Mouse (Mus musculus): ENCODE results near the gene Acad9. TPM values are rescaled to one million over a fixed set of nuclear protein-coding genes. Genes with fewer than 3 reads are reported as not detected.

Acad9 gene
- total and polyA plus RNA-seq, 2 experiments from 2014 or later: 30.9 to 65.6 TPM

- TF ChIP-seq CTCF (IDR thresholded peaks at IDR 0.05): no peak
- peaks cover 83% of the 10 kb centered on the region for H3K36me3 ChIP-seq (ENCODE audit: insufficient read depth, low read length)
- over 99% methylated on average over 5 of the region's 5 CpGs for WGBS
- H3K4me2 ChIP-seq (ENCODE audit: low read depth, low read length, poor library complexity, severe bottlenecking): no peak overlapping the region
- H3K4me3 ChIP-seq (ENCODE audit: low read depth, low read length): no peak overlapping the region
- no peak overlapping the region for H3K27ac ChIP-seq (ENCODE audit: low read depth, low read length)
- H3K9me3 ChIP-seq (ENCODE audit: low read length): no peaks in the 10 kb centered on the region
- no peak for DNase-seq (ENCODE audit: low spot score)
- ATAC-seq (ENCODE audit: low FRiP score): no peak
- H3K27me3 ChIP-seq (ENCODE audit: insufficient read depth, low read length): no peaks in the 10 kb centered on the region
- H3K4me1 ChIP-seq (ENCODE audit: insufficient read depth, low read length): no peaks in the 10 kb centered on the region
- no peak overlapping the region for H3K9ac ChIP-seq (replicated peaks; ENCODE audit: low read length, poor library complexity, severe bottlenecking)
Observed at GRCm38 (mm10) chr3:36080741-36081140, 15.0 kb downstream of the Acad9 start.

GRCm38 (mm10) chr3:36082843-36083242 lies 17.1 kb downstream of the Acad9 start:
- no peak for DNase-seq (ENCODE audit: low spot score)
- WGBS: 97% methylated on average over 4 of the region's 4 CpGs
- Histone ChIP-seq H3K9ac (replicated peaks; ENCODE audit: low read length, poor library complexity, severe bottlenecking) (no peak overlapping the region), H3K27ac (ENCODE audit: low read depth, low read length) (no peak overlapping the region), H3K27me3 (ENCODE audit: insufficient read depth, low read length) (no peaks in the 10 kb centered on the region), H3K9me3 (ENCODE audit: low read length) (no peaks in the 10 kb centered on the region), H3K4me1 (ENCODE audit: insufficient read depth, low read length) (no peaks in the 10 kb centered on the region), H3K4me3 (ENCODE audit: low read depth, low read length) (no peak overlapping the region), H3K4me2 (ENCODE audit: low read depth, low read length, poor library complexity, severe bottlenecking) (no peak overlapping the region), H3K36me3 (ENCODE audit: insufficient read depth, low read length) (peaks cover 83% of the 10 kb centered on the region)
- ATAC-seq (ENCODE audit: low FRiP score): no peak
- TF ChIP-seq CTCF (IDR thresholded peaks at IDR 0.05): no peak

GRCm38 (mm10) chr3:36083381-36083780 lies 17.6 kb downstream of the Acad9 start:
- H3K4me3 ChIP-seq (ENCODE audit: low read depth, low read length): no peak overlapping the region
- H3K4me2 ChIP-seq (ENCODE audit: low read depth, low read length, poor library complexity, severe bottlenecking): no peak overlapping the region
- ATAC-seq (ENCODE audit: low FRiP score): no peak
- WGBS: 96% methylated on average over 7 of the region's 7 CpGs
- no peak for DNase-seq (ENCODE audit: low spot score)
- no peak overlapping the region for H3K9ac ChIP-seq (replicated peaks; ENCODE audit: low read length, poor library complexity, severe bottlenecking)
- no peak overlapping the region for H3K27ac ChIP-seq (ENCODE audit: low read depth, low read length)
- H3K36me3 ChIP-seq (ENCODE audit: insufficient read depth, low read length): peaks cover 83% of the 10 kb centered on the region
- no peak for TF ChIP-seq CTCF (IDR thresholded peaks at IDR 0.05)
- H3K9me3 ChIP-seq (ENCODE audit: low read length): no peaks in the 10 kb centered on the region
- no peaks in the 10 kb centered on the region for H3K4me1 ChIP-seq (ENCODE audit: insufficient read depth, low read length)
- no peaks in the 10 kb centered on the region for H3K27me3 ChIP-seq (ENCODE audit: insufficient read depth, low read length)

GRCm38 (mm10) chr3:36085394-36085793 lies 19.6 kb downstream of the Acad9 start:
- ATAC-seq (ENCODE audit: low FRiP score): no peak

GRCm38 (mm10) chr3:36087591-36087990 lies 21.8 kb downstream of the Acad9 start:
- 95% methylated on average over 9 of the region's 9 CpGs for WGBS
- no peak for TF ChIP-seq CTCF (IDR thresholded peaks at IDR 0.05)

More at GRCm38 (mm10) chr3:36085394-36085793, 19.6 kb downstream of the Acad9 start:
- Histone ChIP-seq H3K4me2 (ENCODE audit: low read depth, low read length, poor library complexity, severe bottlenecking) (no peak overlapping the region), H3K27me3 (ENCODE audit: insufficient read depth, low read length) (no peaks in the 10 kb centered on the region), H3K9ac (replicated peaks; ENCODE audit: low read length, poor library complexity, severe bottlenecking) (no peak overlapping the region), H3K4me3 (ENCODE audit: low read depth, low read length) (no peak overlapping the region), H3K27ac (ENCODE audit: low read depth, low read length) (no peak overlapping the region), H3K9me3 (ENCODE audit: low read length) (no peaks in the 10 kb centered on the region), H3K4me1 (ENCODE audit: insufficient read depth, low read length) (no peaks in the 10 kb centered on the region), H3K36me3 (ENCODE audit: insufficient read depth, low read length) (peaks cover 86% of the 10 kb centered on the region)
- 96% methylated on average over 5 of the region's 5 CpGs for WGBS
- no peak for DNase-seq (ENCODE audit: low spot score)
- no peak for TF ChIP-seq CTCF (IDR thresholded peaks at IDR 0.05)

GRCm38 (mm10) chr3:36095371-36095770 lies 29.6 kb downstream of the Acad9 start:
- Histone ChIP-seq H3K9ac (replicated peaks; ENCODE audit: low read length, poor library complexity, severe bottlenecking) (no peak overlapping the region), H3K36me3 (ENCODE audit: insufficient read depth, low read length) (peaks cover 1% of the 10 kb centered on the region; the same call in 1 of the 2 replicates), H3K4me1 (ENCODE audit: insufficient read depth, low read length) (no peaks in the 10 kb centered on the region), H3K4me3 (ENCODE audit: low read depth, low read length) (no peak overlapping the region), H3K9me3 (ENCODE audit: low read length) (no peaks in the 10 kb centered on the region), H3K27ac (ENCODE audit: low read depth, low read length) (no peak overlapping the region), H3K27me3 (ENCODE audit: insufficient read depth, low read length) (no peaks in the 10 kb centered on the region), H3K4me2 (ENCODE audit: low read depth, low read length, poor library complexity, severe bottlenecking) (no peak overlapping the region)
- DNase-seq (ENCODE audit: low spot score): no peak
- ATAC-seq (ENCODE audit: low FRiP score): no peak
- 78% methylated on average over 2 of the region's 2 CpGs for WGBS
- TF ChIP-seq CTCF (IDR thresholded peaks at IDR 0.05): no peak

More at GRCm38 (mm10) chr3:36087591-36087990, 21.8 kb downstream of the Acad9 start:
- H3K9me3 ChIP-seq (ENCODE audit: low read length): no peaks in the 10 kb centered on the region
- no peaks in the 10 kb centered on the region for H3K27me3 ChIP-seq (ENCODE audit: insufficient read depth, low read length)
- peaks cover 68% of the 10 kb centered on the region for H3K36me3 ChIP-seq (ENCODE audit: insufficient read depth, low read length)
- no peak for DNase-seq (ENCODE audit: low spot score)
- no peak overlapping the region for H3K27ac ChIP-seq (ENCODE audit: low read depth, low read length)
- no peak overlapping the region for H3K9ac ChIP-seq (replicated peaks; ENCODE audit: low read length, poor library complexity, severe bottlenecking)
- no peak overlapping the region for H3K4me3 ChIP-seq (ENCODE audit: low read depth, low read length)
- no peaks in the 10 kb centered on the region for H3K4me1 ChIP-seq (ENCODE audit: insufficient read depth, low read length)
- no peak for ATAC-seq (ENCODE audit: low FRiP score)
- H3K4me2 ChIP-seq (ENCODE audit: low read depth, low read length, poor library complexity, severe bottlenecking): no peak overlapping the region

Measured in midbrain, postnatal 0 days (tissue).